Mouse (Mus musculus): ENCODE data around the gene Ppcdc.

Ppcdc gene

GRCm38 (mm10) chr9:57354377-57355183, 85.3 kb downstream of the Ppcdc start:
- DNase-seq (ENCODE audit: low read depth), result no peak

DNA sequence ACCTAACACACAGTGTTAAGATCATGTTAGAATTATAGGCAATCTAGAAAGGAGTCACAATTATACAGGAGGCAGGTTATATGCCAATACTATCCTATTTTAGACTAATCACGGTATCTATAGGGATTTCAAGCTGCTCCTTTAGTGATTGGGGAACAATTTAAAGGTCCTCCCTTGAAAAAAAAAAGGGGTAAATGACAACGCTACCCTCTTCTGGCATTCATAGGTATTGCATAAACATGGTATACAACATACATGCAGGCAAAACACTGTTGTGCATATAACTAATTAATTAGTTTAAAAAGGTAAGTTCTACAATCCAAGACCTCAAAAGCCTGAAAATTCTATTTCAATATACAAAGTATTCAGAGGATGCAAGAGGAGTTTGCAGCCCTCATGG, 88.6 kb downstream of the Ppcdc start:
- peak; percentile 22 for DNase-seq (ENCODE audit: low read depth)

DNA sequence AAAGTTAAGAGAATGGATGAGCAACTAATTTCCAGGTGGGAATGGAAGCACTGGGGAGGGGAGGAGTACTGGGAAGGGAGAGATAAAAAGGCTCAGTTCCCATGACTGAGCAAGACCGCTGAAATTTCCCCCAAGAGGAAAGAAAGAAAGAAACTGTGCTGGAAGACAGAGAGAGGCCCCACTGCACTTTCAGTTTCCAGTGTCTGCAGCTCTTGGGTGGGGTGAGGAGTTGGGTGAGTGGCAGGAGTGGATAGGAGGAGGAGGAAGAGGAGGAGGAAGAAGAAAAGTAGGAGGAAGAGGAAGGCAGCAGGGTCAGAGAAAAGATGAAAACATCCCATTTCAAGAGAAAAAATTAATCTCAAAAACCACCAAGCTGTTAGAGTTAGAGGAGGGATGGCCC, 94.0 kb downstream of the Ppcdc start:
- DNase-seq (ENCODE audit: low read depth), result no peak

- no peak for DNase-seq (ENCODE audit: low read depth)
Observed at GRCm38 (mm10) chr9:57343752-57344151, 96.2 kb downstream of the Ppcdc start.

DNA sequence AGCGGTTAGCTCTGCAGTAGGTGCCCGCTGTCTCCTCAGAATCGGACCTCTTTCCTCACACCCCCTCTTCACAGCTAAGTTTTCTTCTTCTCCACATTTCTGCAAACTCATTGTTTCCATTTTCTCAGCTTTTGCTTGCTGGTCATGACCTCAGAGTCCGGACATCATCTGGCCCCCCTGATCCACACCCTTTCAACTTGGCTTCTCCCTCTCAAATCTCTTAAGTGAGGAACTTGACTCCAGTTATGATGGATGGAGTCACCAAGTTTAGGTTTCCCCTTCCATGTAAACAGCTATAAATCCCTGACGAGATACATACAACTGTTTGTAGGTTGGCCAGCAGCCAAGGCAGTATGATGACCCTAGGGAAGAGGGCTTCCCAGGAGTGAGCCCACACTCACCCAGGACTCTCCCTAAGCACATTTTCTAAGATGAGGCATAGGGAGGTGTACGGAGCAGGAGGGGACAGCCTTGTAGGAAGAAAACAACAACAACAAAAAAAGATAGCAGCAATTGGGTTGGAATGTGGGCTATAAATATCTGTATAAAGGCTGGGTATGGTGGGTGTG, 96.9 kb downstream of the Ppcdc start:
- no peak for DNase-seq (ENCODE audit: low read depth)

GRCm38 (mm10) chr9:57342186-57342585, 97.7 kb downstream of the Ppcdc start:
- DNase-seq (ENCODE audit: low read depth), result no peak

DNA sequence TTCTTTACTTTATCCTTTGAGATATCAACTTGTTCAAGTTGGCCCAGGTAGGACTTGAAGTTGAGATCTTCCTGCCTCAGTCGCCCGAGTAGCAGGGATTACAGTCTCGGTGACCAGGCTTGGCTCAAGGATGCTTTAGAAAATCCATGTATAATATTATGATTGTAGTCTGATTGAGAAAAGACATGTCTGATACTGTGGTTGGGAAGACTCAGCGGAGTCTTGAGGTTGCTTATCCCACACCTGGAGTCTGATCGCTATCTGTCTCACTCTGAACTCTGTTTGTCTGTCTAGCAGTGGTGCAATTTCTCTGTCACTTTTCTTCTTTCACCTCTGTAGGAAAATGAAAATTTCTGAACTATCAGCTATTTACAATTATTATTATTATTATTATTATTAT, 99.6 kb downstream of the Ppcdc start:
- DNase-seq (ENCODE audit: low read depth), result no peak

- peak; percentile 65 for DNase-seq (ENCODE audit: low read depth)
Observed at GRCm38 (mm10) chr9:57339577-57340210, 100.2 kb downstream of the Ppcdc start.

- DNase-seq (ENCODE audit: low read depth), result no peak
Observed at GRCm38 (mm10) chr9:57338706-57339105, 101.2 kb downstream of the Ppcdc start.
